Mouse (Mus musculus): ENCODE results near the gene Lrrc28.

DNA sequence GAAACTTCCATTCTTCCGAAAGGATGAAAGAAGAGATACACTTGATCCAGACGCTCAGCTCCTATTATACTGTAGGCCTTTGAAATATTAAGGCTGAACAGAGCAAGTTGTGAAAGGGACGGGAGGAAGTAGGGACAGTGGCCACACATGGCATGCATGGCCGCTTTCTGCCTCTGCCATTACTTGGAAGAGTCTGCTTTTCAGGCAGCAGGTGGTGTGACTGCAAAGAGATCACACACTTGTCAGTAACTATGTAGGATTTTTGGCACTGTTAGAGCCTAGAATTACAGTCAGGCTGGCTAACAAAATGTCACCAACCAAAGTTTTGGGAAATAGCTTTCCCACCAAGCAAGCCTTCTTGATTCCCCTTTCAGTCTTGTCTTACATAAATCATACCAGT, 131.4 kb downstream of the Lrrc28 start:
- TF ChIP-seq CTCF (IDR thresholded peaks at IDR 0.05; ENCODE audit: extremely low read depth, insufficient read depth, insufficient read length, insufficient replicate concordance): no peak
- no peak for TF ChIP-seq POLR2A (IDR thresholded peaks at IDR 0.05; ENCODE audit: low read depth, low read length)

Data from spleen, adult 2 months (tissue).